Mouse (Mus musculus): ENCODE measurements around the gene Nptn. TPM values are rescaled to one million over a fixed set of nuclear protein-coding genes. Genes with fewer than 3 reads are reported as not detected.
"Not testable (repeated sequence)": the region's sequence is repeated elsewhere in the genome, so short reads cannot be mapped to it uniquely, and the experiment has no call there.

Nptn gene
- polyA plus RNA-seq, 1 experiment from 2014 or later, result 60.3 TPM

DNA sequence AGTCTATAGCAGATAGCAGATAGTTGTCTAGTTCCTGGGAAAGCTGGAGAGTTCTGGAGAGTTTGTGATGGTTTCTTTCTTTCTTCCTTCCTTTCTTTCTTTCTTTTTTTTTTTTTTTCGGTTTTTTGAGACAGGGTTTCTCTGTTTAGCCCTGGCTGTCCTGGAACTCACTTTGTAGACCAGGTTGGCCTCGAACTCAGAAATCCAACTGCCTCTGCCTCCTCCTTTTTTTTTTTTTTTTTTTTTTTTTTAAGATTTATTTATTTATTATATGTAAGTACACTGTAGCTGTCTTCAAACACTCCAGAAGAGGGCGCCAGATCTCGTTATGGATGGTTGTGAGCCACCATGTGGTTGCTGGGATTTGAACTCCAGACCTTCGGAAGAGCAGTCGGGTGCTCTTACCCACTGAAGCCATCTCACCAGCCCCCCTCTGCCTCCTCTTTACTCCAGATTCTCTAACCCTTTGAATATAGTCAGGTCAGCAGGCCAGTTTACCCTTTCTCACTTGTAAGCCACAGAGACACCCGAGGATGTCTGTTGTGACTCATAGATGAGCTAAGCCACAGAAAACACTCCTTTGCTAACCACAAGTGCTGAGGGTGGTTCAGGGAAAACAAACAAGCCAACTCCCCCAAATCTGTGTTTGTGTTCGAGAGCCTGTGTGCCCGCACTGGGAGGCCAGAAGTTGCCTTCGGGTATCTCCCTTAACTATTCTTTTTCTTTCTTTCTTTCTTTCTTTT, 1.4 kb upstream of the Nptn start:
- not testable (repeated sequence) for H3K4me2 ChIP-seq (ENCODE audit: low read depth, low read length, severe bottlenecking); H3K27me3 ChIP-seq (ENCODE audit: control insufficient read depth, insufficient read depth, low read length); ATAC-seq (replicated peaks; ENCODE audit: low FRiP score); DNase-seq (ENCODE audit: low spot score); H3K4me1 ChIP-seq (replicated peaks; ENCODE audit: control insufficient read depth, insufficient read depth, low read length); H3K9me3 ChIP-seq (ENCODE audit: control insufficient read depth, low read length); H3K9ac ChIP-seq (ENCODE audit: low read length); H3K36me3 ChIP-seq (ENCODE audit: control insufficient read depth, insufficient read depth, low read length); H3K27ac ChIP-seq (ENCODE audit: low read depth, low read length); H3K4me3 ChIP-seq (ENCODE audit: low read depth, low read length)
- WGBS, result 73% methylated on average over 10 of the region's 10 CpGs

DNA sequence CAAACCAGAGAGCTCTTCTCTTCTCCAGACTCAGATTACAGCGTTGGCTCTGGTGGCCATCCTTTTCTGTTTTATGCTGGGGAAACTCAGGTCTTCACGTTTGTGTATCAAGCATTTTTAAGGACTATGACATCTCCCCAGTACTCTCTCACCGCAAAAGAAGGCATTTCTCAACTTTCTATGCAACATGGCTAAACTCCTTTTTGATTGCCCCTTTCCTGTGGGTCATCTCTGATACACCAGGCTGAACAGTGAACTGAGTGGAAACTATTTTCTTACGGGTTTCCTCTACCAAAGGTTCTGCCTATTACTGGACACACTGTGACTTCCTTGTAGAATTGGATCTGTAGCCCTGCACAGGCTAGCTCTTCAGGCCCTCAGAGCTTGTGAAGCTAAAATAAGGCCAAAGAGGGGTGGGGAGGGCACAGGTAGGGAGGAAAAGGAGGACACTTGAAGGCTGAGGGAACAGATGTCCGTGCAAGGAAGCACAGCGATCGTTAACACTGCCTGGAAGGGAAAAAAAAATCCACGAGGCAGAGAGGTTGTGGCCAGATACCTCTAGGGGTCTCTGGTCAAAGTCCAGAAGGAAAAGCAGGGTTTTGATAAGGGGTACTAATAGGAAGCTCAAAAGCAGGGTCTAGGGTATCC, 633 bp upstream of the Nptn start:
- no peaks in the 10 kb centered on the region for H3K27me3 ChIP-seq (ENCODE audit: control insufficient read depth, insufficient read depth, low read length)

DNA sequence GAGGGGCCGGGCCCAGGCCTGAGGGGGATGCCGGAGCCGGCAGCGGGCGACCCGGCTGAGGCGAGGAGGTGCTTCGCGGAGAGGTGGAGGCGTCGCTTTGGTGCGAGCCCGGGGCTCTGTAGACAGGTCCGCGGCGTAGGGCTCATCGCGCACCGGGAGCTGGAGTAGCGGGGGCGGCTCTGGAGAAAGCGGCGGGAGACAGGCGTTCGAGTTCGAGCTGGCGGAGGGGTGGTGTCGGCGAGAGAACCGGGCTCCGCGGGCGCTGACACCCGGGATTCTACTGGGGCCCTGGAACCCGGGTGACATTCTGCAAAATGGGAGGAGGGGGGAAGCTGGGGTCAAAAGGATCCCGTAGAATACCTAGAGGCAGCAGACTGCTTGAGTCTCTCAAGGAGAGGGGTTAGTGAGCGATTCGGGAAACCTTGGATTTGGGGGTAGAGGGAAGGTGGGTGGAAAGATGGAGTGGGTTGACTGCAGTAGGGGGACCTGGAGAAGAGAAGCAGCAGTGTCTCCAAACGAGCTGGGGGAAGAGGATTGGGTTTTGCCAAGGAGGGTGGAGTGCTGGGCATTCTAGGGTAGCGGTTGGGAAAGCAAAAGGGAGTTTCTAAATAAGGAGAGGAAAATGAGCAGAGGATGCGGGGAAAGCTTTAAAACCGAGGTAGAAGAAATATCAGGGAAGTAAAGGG, 684 bp downstream of the Nptn start:
- WGBS, result under 1% methylated on average over 42 of the region's 42 CpGs
- Histone ChIP-seq H3K27me3 (ENCODE audit: control insufficient read depth, insufficient read depth, low read length) (no peaks in the 10 kb centered on the region), H3K36me3 (ENCODE audit: control insufficient read depth, insufficient read depth, low read length) (no peaks in the 10 kb centered on the region), H3K4me2 (ENCODE audit: low read depth, low read length, severe bottlenecking) (peak overlapping the region; percentile 90), H3K9ac (ENCODE audit: low read length) (peak overlapping the region; percentile 94), H3K9me3 (ENCODE audit: control insufficient read depth, low read length) (no peaks in the 10 kb centered on the region), H3K4me1 (replicated peaks; ENCODE audit: control insufficient read depth, insufficient read depth, low read length) (no peaks in the 10 kb centered on the region; the same call in 1 of the 2 replicates), H3K27ac (ENCODE audit: low read depth, low read length) (peak overlapping the region; percentile 95), H3K4me3 (ENCODE audit: low read depth, low read length) (peak overlapping the region; percentile 92)
- DNase-seq (ENCODE audit: low spot score), result no peak
- ATAC-seq (replicated peaks; ENCODE audit: low FRiP score), result peak; percentile 72; the same call in 1 of the 2 replicates

More for the DNA sequence above, 633 bp upstream of the Nptn start:
- H3K4me2 ChIP-seq (ENCODE audit: low read depth, low read length, severe bottlenecking), result peak overlapping the region; percentile 64
- no peaks in the 10 kb centered on the region; the same call in 1 of the 2 replicates for H3K4me1 ChIP-seq (replicated peaks; ENCODE audit: control insufficient read depth, insufficient read depth, low read length)
- no peaks in the 10 kb centered on the region for H3K9me3 ChIP-seq (ENCODE audit: control insufficient read depth, low read length)
- ATAC-seq (replicated peaks; ENCODE audit: low FRiP score), result no peak; the same call in 1 of the 2 replicates
- no peak for DNase-seq (ENCODE audit: low spot score)
- 35% methylated on average over 8 of the region's 8 CpGs for WGBS
- H3K27ac ChIP-seq (ENCODE audit: low read depth, low read length), result peak overlapping the region; percentile 33; the same call in 1 of the 2 replicates
- no peaks in the 10 kb centered on the region for H3K36me3 ChIP-seq (ENCODE audit: control insufficient read depth, insufficient read depth, low read length)
- H3K9ac ChIP-seq (ENCODE audit: low read length), result peak overlapping the region; percentile 58
- peak overlapping the region; percentile 31 for H3K4me3 ChIP-seq (ENCODE audit: low read depth, low read length)

DNA sequence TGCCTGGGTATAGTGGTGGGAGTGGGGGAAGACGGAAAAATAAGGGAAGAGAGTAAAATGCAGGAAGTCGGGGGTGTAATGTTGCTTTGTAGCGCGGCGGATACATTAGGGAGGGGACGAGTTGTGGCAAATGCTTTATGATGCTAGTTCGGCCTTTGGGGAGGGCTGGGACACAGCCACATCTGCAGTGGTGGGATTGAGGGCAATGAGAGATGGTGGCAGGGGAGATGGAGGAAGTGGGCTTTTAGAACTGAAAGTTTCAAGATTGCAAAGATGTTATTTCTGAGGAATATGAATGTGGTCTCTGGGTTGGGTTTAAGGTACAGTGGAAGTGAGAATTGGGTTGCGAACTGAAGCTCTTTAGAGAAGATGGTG, 1.2 kb downstream of the Nptn start:
- WGBS, result 2% methylated on average over 8 of the region's 8 CpGs
- Histone ChIP-seq H3K36me3 (ENCODE audit: control insufficient read depth, insufficient read depth, low read length) (no peaks in the 10 kb centered on the region), H3K4me2 (ENCODE audit: low read depth, low read length, severe bottlenecking) (peak overlapping the region; percentile 90)

DNA sequence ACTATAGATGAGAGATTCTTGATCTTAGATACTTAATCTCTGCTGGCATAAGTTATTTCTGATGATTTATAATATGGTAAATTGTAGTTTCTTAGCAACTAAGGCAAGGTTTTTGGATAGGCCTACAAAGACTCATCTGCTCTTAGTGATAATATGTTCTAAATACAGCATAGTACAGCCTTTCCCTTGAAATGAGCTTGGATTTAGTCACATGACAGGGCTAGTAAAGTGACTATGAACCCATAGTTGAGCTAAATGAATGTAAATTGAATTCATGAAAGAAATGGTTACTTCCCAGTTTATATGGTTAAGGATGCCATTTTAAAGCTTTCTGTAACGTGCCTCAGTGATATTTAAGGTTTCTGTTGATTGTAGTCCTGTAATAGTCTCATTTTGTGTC, 2.3 kb downstream of the Nptn start:
- H3K36me3 ChIP-seq (ENCODE audit: control insufficient read depth, insufficient read depth, low read length), result no peaks in the 10 kb centered on the region
- no peak overlapping the region for H3K4me2 ChIP-seq (ENCODE audit: low read depth, low read length, severe bottlenecking)
- no peak for ATAC-seq (replicated peaks; ENCODE audit: low FRiP score)
- WGBS, result 82% methylated on average over 1 of the region's 1 CpGs
- H3K4me1 ChIP-seq (replicated peaks; ENCODE audit: control insufficient read depth, insufficient read depth, low read length), result no peaks in the 10 kb centered on the region; the same call in 1 of the 2 replicates
- DNase-seq (ENCODE audit: low spot score), result no peak
- H3K4me3 ChIP-seq (ENCODE audit: low read depth, low read length), result no peak overlapping the region
- H3K9ac ChIP-seq (ENCODE audit: low read length), result no peak overlapping the region
- H3K27me3 ChIP-seq (ENCODE audit: control insufficient read depth, insufficient read depth, low read length), result no peaks in the 10 kb centered on the region
- no peak overlapping the region for H3K27ac ChIP-seq (ENCODE audit: low read depth, low read length)
- no peaks in the 10 kb centered on the region for H3K9me3 ChIP-seq (ENCODE audit: control insufficient read depth, low read length)

More for the DNA sequence above, 1.2 kb downstream of the Nptn start:
- ATAC-seq (replicated peaks; ENCODE audit: low FRiP score), result no peak
- no peaks in the 10 kb centered on the region for H3K9me3 ChIP-seq (ENCODE audit: control insufficient read depth, low read length)
- peak overlapping the region; percentile 92 for H3K4me3 ChIP-seq (ENCODE audit: low read depth, low read length)
- H3K9ac ChIP-seq (ENCODE audit: low read length), result peak overlapping the region; percentile 94
- no peaks in the 10 kb centered on the region; the same call in 1 of the 2 replicates for H3K4me1 ChIP-seq (replicated peaks; ENCODE audit: control insufficient read depth, insufficient read depth, low read length)
- H3K27me3 ChIP-seq (ENCODE audit: control insufficient read depth, insufficient read depth, low read length), result no peaks in the 10 kb centered on the region
- no peak for DNase-seq (ENCODE audit: low spot score)
- H3K27ac ChIP-seq (ENCODE audit: low read depth, low read length), result 0 out of 2 replicates have a peak overlapping the region, but pooled peaks have one; percentile 46

DNA sequence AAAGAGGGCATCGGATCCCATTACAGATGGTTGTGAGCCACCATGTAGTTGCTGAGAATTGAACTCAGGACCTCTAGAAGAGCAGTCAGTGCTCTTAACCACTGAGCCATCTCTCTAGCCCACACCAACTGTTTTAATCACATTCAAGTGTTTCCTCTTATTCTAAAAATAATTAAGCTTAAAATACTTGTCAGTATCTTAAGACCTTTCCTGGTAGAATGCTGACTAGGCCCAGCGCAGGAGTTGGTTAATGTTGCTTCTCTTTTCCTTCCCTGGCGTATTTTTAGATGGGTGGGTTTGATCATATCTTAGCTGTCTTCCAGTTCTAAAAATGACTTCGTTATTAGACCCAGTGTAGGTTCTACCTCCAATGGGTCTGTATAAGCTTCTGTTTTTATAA, 6.6 kb downstream of the Nptn start:
- no peak for DNase-seq (ENCODE audit: low spot score)
- Histone ChIP-seq H3K36me3 (ENCODE audit: control insufficient read depth, insufficient read depth, low read length) (no peaks in the 10 kb centered on the region), H3K4me1 (replicated peaks; ENCODE audit: control insufficient read depth, insufficient read depth, low read length) (no peaks in the 10 kb centered on the region), H3K27ac (ENCODE audit: low read depth, low read length) (no peak overlapping the region), H3K27me3 (ENCODE audit: control insufficient read depth, insufficient read depth, low read length) (no peaks in the 10 kb centered on the region), H3K4me2 (ENCODE audit: low read depth, low read length, severe bottlenecking) (no peak overlapping the region), H3K9me3 (ENCODE audit: control insufficient read depth, low read length) (no peaks in the 10 kb centered on the region), H3K4me3 (ENCODE audit: low read depth, low read length) (no peak overlapping the region), H3K9ac (ENCODE audit: low read length) (no peak overlapping the region)
- no peak for ATAC-seq (replicated peaks; ENCODE audit: low FRiP score)
- WGBS, result 93% methylated on average over 4 of the region's 4 CpGs

DNA sequence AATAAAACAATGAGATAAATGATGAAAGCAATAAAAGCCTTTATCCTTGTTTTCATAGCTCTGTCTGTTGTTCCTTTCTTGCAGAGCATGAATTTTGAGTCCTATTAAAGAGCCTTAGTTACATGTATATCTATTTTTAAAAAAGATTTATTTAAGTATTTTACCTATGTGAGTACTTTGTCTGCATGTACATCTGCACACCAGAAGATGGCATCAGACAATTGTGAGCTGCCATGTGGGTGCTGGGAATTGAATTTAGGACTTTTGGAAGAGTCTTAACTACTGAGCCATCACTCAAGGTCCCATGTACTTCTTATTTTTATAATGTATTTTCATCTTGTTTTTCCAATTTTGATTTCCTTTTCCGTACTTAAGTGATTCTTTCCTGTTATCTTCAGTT, 13.3 kb downstream of the Nptn start:
- no peaks in the 10 kb centered on the region for H3K4me1 ChIP-seq (replicated peaks; ENCODE audit: control insufficient read depth, insufficient read depth, low read length)
- no peaks in the 10 kb centered on the region for H3K27me3 ChIP-seq (ENCODE audit: control insufficient read depth, insufficient read depth, low read length)
- ATAC-seq (replicated peaks; ENCODE audit: low FRiP score) (no peak), DNase-seq (ENCODE audit: low spot score) (no peak)
- H3K4me2 ChIP-seq (ENCODE audit: low read depth, low read length, severe bottlenecking), result no peak overlapping the region
- 96% methylated on average over 1 of the region's 1 CpGs for WGBS
- no peak overlapping the region for H3K4me3 ChIP-seq (ENCODE audit: low read depth, low read length)
- H3K27ac ChIP-seq (ENCODE audit: low read depth, low read length), result no peak overlapping the region
- no peaks in the 10 kb centered on the region for H3K9me3 ChIP-seq (ENCODE audit: control insufficient read depth, low read length)
- H3K9ac ChIP-seq (ENCODE audit: low read length), result no peak overlapping the region
- H3K36me3 ChIP-seq (ENCODE audit: control insufficient read depth, insufficient read depth, low read length), result no peaks in the 10 kb centered on the region

DNA sequence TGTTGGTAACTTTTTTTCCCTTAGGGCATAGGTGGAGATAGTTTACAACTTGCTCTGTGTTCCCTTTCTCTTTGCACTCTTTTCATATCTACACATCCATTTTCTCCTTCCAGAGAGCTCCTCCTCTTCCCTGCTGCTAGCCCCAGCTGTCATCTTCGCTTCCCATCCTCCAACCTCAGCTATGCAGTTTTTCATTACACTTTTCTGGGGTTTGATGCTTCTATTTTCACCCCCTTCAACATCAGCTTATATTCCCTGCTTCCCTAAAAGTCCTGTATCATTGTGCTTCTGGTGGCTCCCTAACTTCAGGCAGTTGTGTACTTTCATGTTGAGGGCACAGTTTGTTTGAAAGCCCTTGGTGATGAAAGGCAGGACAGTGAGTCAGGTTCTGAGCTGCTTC, 31.8 kb downstream of the Nptn start:
- WGBS, result 93% methylated on average over 1 of the region's 1 CpGs
- no peak overlapping the region for H3K4me3 ChIP-seq (ENCODE audit: low read depth, low read length)
- no peak for ATAC-seq (replicated peaks; ENCODE audit: low FRiP score)

More for the DNA sequence above, 31.8 kb downstream of the Nptn start:
- Histone ChIP-seq H3K9me3 (ENCODE audit: control insufficient read depth, low read length) (no peaks in the 10 kb centered on the region), H3K4me2 (ENCODE audit: low read depth, low read length, severe bottlenecking) (no peak overlapping the region), H3K36me3 (ENCODE audit: control insufficient read depth, insufficient read depth, low read length) (no peaks in the 10 kb centered on the region), H3K4me1 (replicated peaks; ENCODE audit: control insufficient read depth, insufficient read depth, low read length) (peaks cover 2% of the 10 kb centered on the region; the same call in 1 of the 2 replicates), H3K9ac (ENCODE audit: low read length) (no peak overlapping the region), H3K27me3 (ENCODE audit: control insufficient read depth, insufficient read depth, low read length) (no peaks in the 10 kb centered on the region), H3K27ac (ENCODE audit: low read depth, low read length) (no peak overlapping the region)
- DNase-seq (ENCODE audit: low spot score), result no peak
